Mouse (Mus musculus) mouse trophoblast stem cell (cell line): ENCODE measurements around the gene H2-M10.3.

Experiments used
- in situ Hi-C, 2 experiments: fragments of 300-500 bp; cut with MseI, MboI; formaldehyde crosslinking; loops; 2 replicates in 1 of 2; 3 replicates in 1 of 2; pipeline ENCODE4 v1.15.1; 2025

H2-M10.3 gene

GRCm38 (mm10) chr17:36368317-36368716 is at the start of gene H2-M10.3:
H2-M10.3 (minus strand) TSS chr17:36368417.
- in situ Hi-C loops: loop anchor here in 1 of 2 experiments (10.0 kb wide), 1 partner anchor 436 kb away; no protein-coding TSS in a partner anchor

DNA sequence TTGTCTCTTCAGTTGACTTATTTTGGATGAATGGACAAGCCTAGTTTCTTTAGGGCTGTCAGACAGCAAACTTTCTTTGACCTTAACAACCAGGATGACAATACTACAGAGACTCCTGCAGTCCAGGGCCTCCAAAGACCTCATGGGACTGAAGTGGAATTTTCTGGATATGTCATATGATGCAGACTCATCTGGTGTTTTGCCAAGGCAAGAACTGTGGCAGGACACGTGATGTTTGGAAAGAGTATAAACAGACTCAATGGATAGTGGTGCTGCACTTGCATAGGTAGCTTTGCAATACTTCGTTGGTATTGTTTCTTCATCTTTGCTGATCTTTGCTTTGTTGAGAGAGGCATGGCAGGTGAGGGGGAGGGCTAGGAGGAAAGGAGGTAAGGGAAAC is 49.2 kb upstream of the H2-M10.3 start:
- in situ Hi-C loops: loop anchor here (5.0 to 10.0 kb wide), 3 partner anchors 60 to 103 kb away; no protein-coding TSS in a partner anchor

GRCm38 (mm10) chr17:36415407-36415806 is 47.2 kb upstream of the H2-M10.3 start:
- in situ Hi-C loops: loop anchor here (5.0 to 10.0 kb wide), 3 partner anchors 58 to 101 kb away; no protein-coding TSS in a partner anchor

GRCm38 (mm10) chr17:36414361-36414760 is 46.1 kb upstream of the H2-M10.3 start:
- in situ Hi-C loops: loop anchor here (10.0 kb wide), 2 partner anchors 60 to 100 kb away; no protein-coding TSS in a partner anchor

- in situ Hi-C loops: loop anchor here in 1 of 2 experiments (10.0 kb wide), 1 partner anchor 375 kb away; no protein-coding TSS in a partner anchor
Observed at GRCm38 (mm10) chr17:36389907-36390306, 21.7 kb upstream of the H2-M10.3 start.

- in situ Hi-C loops: loop anchor here (5.0 to 10.0 kb wide), 2 partner anchors 442 to 445 kb away; no protein-coding TSS in a partner anchor
Observed at GRCm38 (mm10) chr17:36362404-36362803, 5.8 kb downstream of the H2-M10.3 start.

DNA sequence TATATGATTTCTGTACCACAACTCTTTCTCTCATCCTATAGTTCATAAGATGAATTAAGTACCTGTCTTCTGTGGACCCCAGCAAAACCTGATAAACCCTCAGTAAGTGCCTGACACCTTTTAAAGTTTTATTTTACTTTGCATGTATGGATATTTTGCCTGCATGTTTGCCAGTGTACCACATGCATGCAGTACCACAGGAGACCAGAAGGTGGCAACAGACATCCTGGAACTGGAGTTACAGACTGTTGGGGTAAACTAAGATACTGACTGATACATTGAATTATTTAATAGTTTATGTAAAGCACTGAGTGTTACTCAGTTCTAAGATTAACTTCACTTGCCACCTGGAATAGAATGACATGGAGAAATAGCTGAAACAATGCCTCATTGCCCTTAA is 10.7 kb downstream of the H2-M10.3 start:
- in situ Hi-C loops: loop anchor here (5.0 to 10.0 kb wide), 3 partner anchors 57 to 370 kb away; no protein-coding TSS in a partner anchor

- in situ Hi-C loops: loop anchor here (5.0 to 10.0 kb wide), 3 partner anchors 59 to 372 kb away; no protein-coding TSS in a partner anchor
Observed at GRCm38 (mm10) chr17:36355763-36356162, 12.5 kb downstream of the H2-M10.3 start.

DNA sequence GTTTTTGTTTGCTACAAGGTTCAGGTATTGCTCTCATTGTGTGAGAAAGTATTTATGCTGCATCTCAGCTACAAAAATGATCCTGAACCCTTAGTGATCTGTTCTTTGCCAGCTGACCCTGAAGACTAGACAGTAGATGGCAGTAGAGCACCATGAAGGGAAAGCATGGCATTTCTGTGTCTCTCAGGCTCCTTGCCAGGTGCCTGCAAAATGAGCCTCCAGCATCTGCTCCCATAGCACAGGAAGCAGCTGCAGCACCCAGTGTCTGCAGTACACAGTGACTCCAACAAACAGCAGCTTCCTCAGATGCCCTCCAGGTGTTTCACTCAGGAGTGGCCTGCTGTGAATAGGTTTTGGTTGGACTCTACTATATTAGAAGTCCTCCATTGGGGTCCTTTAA is 12.9 kb downstream of the H2-M10.3 start:
- in situ Hi-C loops: loop anchor here (5.0 to 10.0 kb wide), 3 partner anchors 59 to 372 kb away; no protein-coding TSS in a partner anchor

GRCm38 (mm10) chr17:36326055-36326454 is 42.2 kb downstream of the H2-M10.3 start, which contains the start of gene H2-M10.1:
H2-M10.1 (minus strand) TSS chr17:36326155.
- in situ Hi-C loops: no loop called here

DNA sequence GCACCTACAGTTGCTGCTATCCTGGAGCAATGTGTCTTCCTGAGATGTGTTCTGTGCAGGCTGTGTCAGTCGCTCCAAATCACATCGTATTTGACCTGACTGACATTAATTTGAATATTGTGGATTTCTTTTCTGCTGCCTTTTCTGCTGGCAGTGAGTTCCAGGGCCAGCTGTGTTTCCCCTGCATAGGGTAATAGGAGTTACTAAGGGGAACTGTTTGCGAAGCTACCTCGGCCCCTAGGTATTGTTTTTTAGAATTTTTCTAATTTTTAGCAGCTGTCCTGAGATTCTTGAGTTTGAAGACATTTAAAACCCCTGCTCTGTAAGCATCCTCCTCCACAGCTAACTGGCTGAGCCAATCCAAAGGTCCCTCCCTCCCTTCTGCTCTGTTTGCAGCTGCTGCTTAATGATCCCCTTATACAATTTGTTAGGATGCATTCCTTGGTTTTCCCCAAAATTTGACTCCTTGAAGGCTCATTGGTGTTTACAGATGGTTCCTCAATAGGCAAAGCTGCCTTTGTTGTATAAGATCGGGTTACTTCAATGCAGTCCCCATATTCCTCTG is 52.4 kb downstream of the H2-M10.3 start:
- in situ Hi-C loops: loop anchor here in 1 of 2 experiments (10.0 kb wide), 1 partner anchor 99 kb away; no protein-coding TSS in a partner anchor

GRCm38 (mm10) chr17:36315041-36315688 is 53.1 kb downstream of the H2-M10.3 start:
- in situ Hi-C loops: loop anchor here in 1 of 2 experiments (10.0 kb wide), 1 partner anchor 100 kb away; no protein-coding TSS in a partner anchor
